Mouse (Mus musculus): ENCODE measurements around the gene Nek6. TPM values are rescaled to one million over a fixed set of nuclear protein-coding genes. Genes with fewer than 3 reads are reported as not detected.

Gene Nek6
- polyA plus RNA-seq, 1 experiment: 25.6 TPM

GRCm38 (mm10) chr2:38594874-38595273 is 83.4 kb downstream of the Nek6 start:
- TF ChIP-seq MYOG (IDR thresholded peaks at IDR 0.05; ENCODE audit: control insufficient read depth in 1 of 3, insufficient read depth in 1 of 3, insufficient read length in 2 of 3, low read depth in 2 of 3) (no peak), POLR2A (IDR thresholded peaks at IDR 0.05; ENCODE audit: insufficient read length, low read depth) (no peak), E2F4 (IDR thresholded peaks at IDR 0.05; ENCODE audit: insufficient read depth) (no peak), POLR2AphosphoS2 (IDR thresholded peaks at IDR 0.05; ENCODE audit: insufficient read length, low read depth) (no peak), TCF3 (IDR thresholded peaks at IDR 0.05; ENCODE audit: insufficient read length, low read depth) (no peak), REST (IDR thresholded peaks at IDR 0.05; ENCODE audit: insufficient read depth, insufficient read length) (no peak), MAX (IDR thresholded peaks at IDR 0.05; ENCODE audit: low read depth) (no peak), MYOD1 (IDR thresholded peaks at IDR 0.05; ENCODE audit: control insufficient read depth in 1 of 3, insufficient read length in 2 of 3, low read depth in 2 of 3) (no peak), USF1 (IDR thresholded peaks at IDR 0.05; ENCODE audit: low read depth) (no peak)
- Histone ChIP-seq H3ac (ENCODE audit: control insufficient read depth, insufficient read length) (no peak overlapping the region), H3K4me3 (no peak overlapping the region)

GRCm38 (mm10) chr2:38597896-38598295 is 86.5 kb downstream of the Nek6 start:
- TF ChIP-seq E2F4 (IDR thresholded peaks at IDR 0.05; ENCODE audit: insufficient read depth) (no peak), POLR2A (IDR thresholded peaks at IDR 0.05; ENCODE audit: insufficient read length, low read depth) (no peak), MYOD1 (IDR thresholded peaks at IDR 0.05; ENCODE audit: control insufficient read depth in 1 of 3, insufficient read length in 2 of 3, low read depth in 2 of 3) (no peak), CEBPB (IDR thresholded peaks at IDR 0.05; ENCODE audit: insufficient read depth, poor library complexity, severe bottlenecking) (no peak), TCF3 (IDR thresholded peaks at IDR 0.05; ENCODE audit: insufficient read length, low read depth) (no peak), SRF (IDR thresholded peaks at IDR 0.05; ENCODE audit: control insufficient read depth, insufficient read length, low read depth) (no peak), POLR2AphosphoS2 (IDR thresholded peaks at IDR 0.05; ENCODE audit: insufficient read length, low read depth) (no peak), MAX (IDR thresholded peaks at IDR 0.05; ENCODE audit: low read depth) (no peak), USF1 (IDR thresholded peaks at IDR 0.05; ENCODE audit: low read depth) (no peak), REST (IDR thresholded peaks at IDR 0.05; ENCODE audit: insufficient read depth, insufficient read length) (no peak)
- Histone ChIP-seq H3K79me2 (ENCODE audit: control insufficient read depth, insufficient read depth) (peaks cover 16% of the 10 kb centered on the region), H3ac (ENCODE audit: control insufficient read depth, insufficient read length) (no peak overlapping the region), H3K4me3 (no peak overlapping the region), H3K4me2 (ENCODE audit: low read depth) (no peak overlapping the region), H3K36me3 (ENCODE audit: control insufficient read depth, insufficient read depth) (peaks cover 9% of the 10 kb centered on the region), H3K27me3 (ENCODE audit: control insufficient read depth, insufficient read depth, insufficient read length) (no peaks in the 10 kb centered on the region)

More at GRCm38 (mm10) chr2:38594874-38595273, 83.4 kb downstream of the Nek6 start:
- Histone ChIP-seq H3K36me3 (ENCODE audit: control insufficient read depth, insufficient read depth) (peaks cover 17% of the 10 kb centered on the region), H3K79me2 (ENCODE audit: control insufficient read depth, insufficient read depth) (peaks cover 10% of the 10 kb centered on the region), H3K4me2 (ENCODE audit: low read depth) (no peak overlapping the region), H3K27me3 (ENCODE audit: control insufficient read depth, insufficient read depth, insufficient read length) (no peaks in the 10 kb centered on the region)

- H3K4me2 ChIP-seq (ENCODE audit: low read depth): no peak overlapping the region
- H3ac ChIP-seq (ENCODE audit: control insufficient read depth, insufficient read length): no peak overlapping the region
- peaks cover 21% of the 10 kb centered on the region for H3K79me2 ChIP-seq (ENCODE audit: control insufficient read depth, insufficient read depth)
- H3K36me3 ChIP-seq (ENCODE audit: control insufficient read depth, insufficient read depth): peaks cover 9% of the 10 kb centered on the region
- H3K27me3 ChIP-seq (ENCODE audit: control insufficient read depth, insufficient read depth, insufficient read length): no peaks in the 10 kb centered on the region
- TF ChIP-seq REST (IDR thresholded peaks at IDR 0.05; ENCODE audit: insufficient read depth, insufficient read length): no peak
- TF ChIP-seq MAX (IDR thresholded peaks at IDR 0.05; ENCODE audit: low read depth): no peak
- H3K4me3 ChIP-seq: no peak overlapping the region
These were observed 87.0 kb downstream of the Nek6 start for GRCm38 (mm10) chr2:38598395-38598794.

GRCm38 (mm10) chr2:38600842-38601241 is 89.4 kb downstream of the Nek6 start:
- TF ChIP-seq E2F4 (IDR thresholded peaks at IDR 0.05; ENCODE audit: insufficient read depth) (no peak), MAX (IDR thresholded peaks at IDR 0.05; ENCODE audit: low read depth) (no peak), REST (IDR thresholded peaks at IDR 0.05; ENCODE audit: insufficient read depth, insufficient read length) (no peak), POLR2A (IDR thresholded peaks at IDR 0.05; ENCODE audit: insufficient read length, low read depth) (no peak), TCF12 (IDR thresholded peaks at IDR 0.05; ENCODE audit: insufficient read depth, poor library complexity, severe bottlenecking) (no peak), SRF (IDR thresholded peaks at IDR 0.05; ENCODE audit: control insufficient read depth, insufficient read length, low read depth) (no peak), TCF3 (IDR thresholded peaks at IDR 0.05; ENCODE audit: insufficient read length, low read depth) (no peak), MYOG (IDR thresholded peaks at IDR 0.05; ENCODE audit: control insufficient read depth in 1 of 3, insufficient read depth in 1 of 3, insufficient read length in 2 of 3, low read depth in 2 of 3) (no peak), POLR2AphosphoS2 (IDR thresholded peaks at IDR 0.05; ENCODE audit: insufficient read length, low read depth) (no peak), CEBPB (IDR thresholded peaks at IDR 0.05; ENCODE audit: insufficient read depth, poor library complexity, severe bottlenecking) (no peak), USF1 (IDR thresholded peaks at IDR 0.05; ENCODE audit: low read depth) (no peak), MYOD1 (IDR thresholded peaks at IDR 0.05; ENCODE audit: control insufficient read depth in 1 of 3, insufficient read length in 2 of 3, low read depth in 2 of 3) (no peak)
- peaks cover 14% of the 10 kb centered on the region for H3K36me3 ChIP-seq (ENCODE audit: control insufficient read depth, insufficient read depth)
- no peak overlapping the region for H3K4me2 ChIP-seq (ENCODE audit: low read depth)
- H3ac ChIP-seq (ENCODE audit: control insufficient read depth, insufficient read length): no peak overlapping the region
- H3K79me2 ChIP-seq (ENCODE audit: control insufficient read depth, insufficient read depth): peaks cover 41% of the 10 kb centered on the region
- H3K27me3 ChIP-seq (ENCODE audit: control insufficient read depth, insufficient read depth, insufficient read length): no peaks in the 10 kb centered on the region
- no peak overlapping the region for H3K4me3 ChIP-seq

GRCm38 (mm10) chr2:38607716-38608115 is 96.3 kb downstream of the Nek6 start:
- Histone ChIP-seq H3K79me2 (ENCODE audit: control insufficient read depth, insufficient read depth) (peaks cover 29% of the 10 kb centered on the region), H3K36me3 (ENCODE audit: control insufficient read depth, insufficient read depth) (peaks cover 22% of the 10 kb centered on the region), H3K4me3 (no peak overlapping the region), H3K27me3 (ENCODE audit: control insufficient read depth, insufficient read depth, insufficient read length) (no peaks in the 10 kb centered on the region), H3ac (ENCODE audit: control insufficient read depth, insufficient read length) (no peak overlapping the region), H3K4me2 (ENCODE audit: low read depth) (no peak overlapping the region)
- no peak for TF ChIP-seq REST (IDR thresholded peaks at IDR 0.05; ENCODE audit: insufficient read depth, insufficient read length)
- no peak for TF ChIP-seq TCF3 (IDR thresholded peaks at IDR 0.05; ENCODE audit: insufficient read length, low read depth)
- no peak for TF ChIP-seq MYOD1 (IDR thresholded peaks at IDR 0.05; ENCODE audit: control insufficient read depth in 1 of 3, insufficient read length in 2 of 3, low read depth in 2 of 3)
- TF ChIP-seq POLR2AphosphoS2 (IDR thresholded peaks at IDR 0.05; ENCODE audit: insufficient read length, low read depth): no peak
- TF ChIP-seq POLR2A (IDR thresholded peaks at IDR 0.05; ENCODE audit: insufficient read length, low read depth): no peak
- TF ChIP-seq E2F4 (IDR thresholded peaks at IDR 0.05; ENCODE audit: insufficient read depth): no peak
- TF ChIP-seq CEBPB (IDR thresholded peaks at IDR 0.05; ENCODE audit: insufficient read depth, poor library complexity, severe bottlenecking): no peak
- no peak for TF ChIP-seq MAX (IDR thresholded peaks at IDR 0.05; ENCODE audit: low read depth)
- TF ChIP-seq SRF (IDR thresholded peaks at IDR 0.05; ENCODE audit: control insufficient read depth, insufficient read length, low read depth): no peak
- no peak for TF ChIP-seq USF1 (IDR thresholded peaks at IDR 0.05; ENCODE audit: low read depth)
- TF ChIP-seq MYOG (IDR thresholded peaks at IDR 0.05; ENCODE audit: control insufficient read depth in 1 of 3, insufficient read depth in 1 of 3, insufficient read length in 2 of 3, low read depth in 2 of 3): no peak
- no peak for TF ChIP-seq TCF12 (IDR thresholded peaks at IDR 0.05; ENCODE audit: insufficient read depth, poor library complexity, severe bottlenecking)

Measured in myocyte (in vitro differentiated cells).